Mouse (Mus musculus): ENCODE measurements at regions not wholly inside any gene's neighbourhood (a gene's known extent, or its start where the extent isn't known, plus 50 kb on each side); places are given as distances from the start of the nearest gene placed in this dataset.

DNA sequence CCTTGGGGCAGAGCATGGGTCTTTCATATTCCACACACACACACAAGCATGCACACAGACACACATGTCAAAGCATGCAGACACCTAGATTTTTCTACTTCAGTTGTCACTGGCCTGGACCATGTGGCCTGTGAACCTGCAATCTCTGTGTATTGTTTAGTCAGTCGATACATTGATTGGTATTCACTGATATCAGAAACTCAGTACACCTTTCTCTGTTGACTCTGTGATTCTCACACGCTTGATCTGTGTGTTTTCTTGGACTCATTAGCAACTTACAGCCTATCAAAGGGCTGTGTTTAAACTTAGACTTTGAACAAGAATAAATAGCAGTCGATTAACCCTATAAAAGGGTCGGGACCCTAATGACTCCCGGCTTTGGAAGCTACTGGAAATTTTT lies 362.7 kb upstream of the Sall1 start:
- no peak for DNase-seq (ENCODE audit: low read depth)
- TF ChIP-seq CTCF (IDR thresholded peaks at IDR 0.05; ENCODE audit: borderline replicate concordance, extremely low read depth, insufficient read depth, insufficient read length) (no peak), POLR2A (IDR thresholded peaks at IDR 0.05; ENCODE audit: borderline replicate concordance, extremely low read depth, insufficient read depth, insufficient read length, poor library complexity, severe bottlenecking) (no peak)

- no peak for TF ChIP-seq CTCF (IDR thresholded peaks at IDR 0.05; ENCODE audit: borderline replicate concordance, extremely low read depth, insufficient read depth, insufficient read length)
- DNase-seq (ENCODE audit: low read depth), result no peak
Observed at GRCm38 (mm10) chr8:89404287-89404686, 360.3 kb upstream of the Sall1 start.

GRCm38 (mm10) chr8:89396673-89397072 lies 352.7 kb upstream of the Sall1 start:
- no peak for DNase-seq (ENCODE audit: low read depth)
- TF ChIP-seq CTCF (IDR thresholded peaks at IDR 0.05; ENCODE audit: borderline replicate concordance, extremely low read depth, insufficient read depth, insufficient read length), result no peak
- no peak for TF ChIP-seq POLR2A (IDR thresholded peaks at IDR 0.05; ENCODE audit: borderline replicate concordance, extremely low read depth, insufficient read depth, insufficient read length, poor library complexity, severe bottlenecking)

DNA sequence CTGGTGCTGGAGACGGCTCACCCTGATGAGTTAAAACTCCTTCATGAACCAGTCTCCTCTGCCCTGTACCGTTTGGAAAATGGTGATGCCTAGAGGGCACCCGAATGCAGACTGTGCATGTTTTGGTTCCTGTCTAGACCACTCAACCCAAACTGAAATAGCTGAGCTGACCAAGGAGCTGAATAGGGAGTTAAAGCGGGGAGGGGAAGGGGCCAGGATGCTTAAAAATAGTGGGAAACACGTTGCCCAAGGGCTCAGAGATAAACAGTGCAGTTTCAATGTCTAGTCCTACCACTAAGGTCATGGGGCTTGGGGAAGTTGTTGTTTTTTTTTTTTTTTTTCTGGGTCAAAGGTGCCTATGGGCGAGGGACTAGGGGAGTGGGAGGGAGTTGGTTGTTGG lies 348.8 kb upstream of the Sall1 start:
- no peak for DNase-seq (ENCODE audit: low read depth)
- no peak for TF ChIP-seq POLR2A (IDR thresholded peaks at IDR 0.05; ENCODE audit: borderline replicate concordance, extremely low read depth, insufficient read depth, insufficient read length, poor library complexity, severe bottlenecking)
- no peak for TF ChIP-seq CTCF (IDR thresholded peaks at IDR 0.05; ENCODE audit: borderline replicate concordance, extremely low read depth, insufficient read depth, insufficient read length)

- no peak for DNase-seq (ENCODE audit: low read depth)
- TF ChIP-seq CTCF (IDR thresholded peaks at IDR 0.05; ENCODE audit: borderline replicate concordance, extremely low read depth, insufficient read depth, insufficient read length) (no peak), POLR2A (IDR thresholded peaks at IDR 0.05; ENCODE audit: borderline replicate concordance, extremely low read depth, insufficient read depth, insufficient read length, poor library complexity, severe bottlenecking) (no peak)
Observed at GRCm38 (mm10) chr8:89388761-89389160, 344.8 kb upstream of the Sall1 start.

DNA sequence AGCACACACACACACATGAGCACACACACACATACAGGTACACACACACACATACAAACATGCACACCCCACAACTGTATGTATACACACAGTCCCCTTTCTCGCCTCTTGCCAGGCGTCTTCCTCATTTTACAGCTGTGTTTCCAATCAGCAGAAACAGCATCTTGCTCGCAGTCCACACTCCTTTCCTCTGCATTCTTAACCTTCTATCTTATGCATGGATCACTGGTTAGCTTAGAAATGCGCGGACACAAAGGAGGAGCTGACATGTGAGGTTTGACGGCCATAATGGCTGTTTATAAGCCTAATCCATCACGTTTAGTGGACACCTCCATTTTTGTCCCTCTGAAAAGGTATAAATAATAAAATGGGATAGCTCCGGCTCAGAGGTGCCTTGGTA lies 343.3 kb upstream of the Sall1 start:
- TF ChIP-seq POLR2A (IDR thresholded peaks at IDR 0.05; ENCODE audit: borderline replicate concordance, extremely low read depth, insufficient read depth, insufficient read length, poor library complexity, severe bottlenecking) (no peak), CTCF (IDR thresholded peaks at IDR 0.05; ENCODE audit: borderline replicate concordance, extremely low read depth, insufficient read depth, insufficient read length) (no peak)
- peak; percentile 53 for DNase-seq (ENCODE audit: low read depth)

DNA sequence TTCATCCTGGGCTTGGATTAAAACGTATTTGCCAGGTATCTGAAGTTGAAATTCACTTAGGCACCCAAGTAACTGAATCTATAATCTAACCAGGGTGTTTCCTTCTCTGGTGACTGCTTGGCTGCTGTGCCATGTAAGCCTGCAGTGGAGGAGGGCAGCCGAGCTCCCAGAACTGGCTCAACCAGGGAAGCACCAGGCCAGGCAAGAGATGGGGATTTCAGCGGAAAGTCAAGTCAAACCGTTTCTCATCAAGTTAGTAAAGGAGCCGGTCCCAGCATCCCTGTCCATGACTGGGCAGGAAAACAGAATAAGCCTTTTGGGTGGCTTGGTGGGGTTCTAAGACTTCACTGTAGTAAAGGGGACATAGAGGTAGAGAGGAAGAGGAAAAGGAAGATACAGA lies 341.1 kb upstream of the Sall1 start:
- TF ChIP-seq CTCF (IDR thresholded peaks at IDR 0.05; ENCODE audit: borderline replicate concordance, extremely low read depth, insufficient read depth, insufficient read length) (no peak), POLR2A (IDR thresholded peaks at IDR 0.05; ENCODE audit: borderline replicate concordance, extremely low read depth, insufficient read depth, insufficient read length, poor library complexity, severe bottlenecking) (no peak)
- no peak for DNase-seq (ENCODE audit: low read depth)

- DNase-seq (ENCODE audit: low read depth), result no peak
- TF ChIP-seq POLR2A (IDR thresholded peaks at IDR 0.05; ENCODE audit: borderline replicate concordance, extremely low read depth, insufficient read depth, insufficient read length, poor library complexity, severe bottlenecking) (no peak), CTCF (IDR thresholded peaks at IDR 0.05; ENCODE audit: borderline replicate concordance, extremely low read depth, insufficient read depth, insufficient read length) (no peak)
Observed at GRCm38 (mm10) chr8:89383781-89384180, 339.8 kb upstream of the Sall1 start.

GRCm38 (mm10) chr8:89382538-89383380 lies 338.8 kb upstream of the Sall1 start:
- DNase-seq (ENCODE audit: low read depth), result no peak
- TF ChIP-seq POLR2A (IDR thresholded peaks at IDR 0.05; ENCODE audit: borderline replicate concordance, extremely low read depth, insufficient read depth, insufficient read length, poor library complexity, severe bottlenecking) (no peak), CTCF (IDR thresholded peaks at IDR 0.05; ENCODE audit: borderline replicate concordance, extremely low read depth, insufficient read depth, insufficient read length) (no peak)

DNA sequence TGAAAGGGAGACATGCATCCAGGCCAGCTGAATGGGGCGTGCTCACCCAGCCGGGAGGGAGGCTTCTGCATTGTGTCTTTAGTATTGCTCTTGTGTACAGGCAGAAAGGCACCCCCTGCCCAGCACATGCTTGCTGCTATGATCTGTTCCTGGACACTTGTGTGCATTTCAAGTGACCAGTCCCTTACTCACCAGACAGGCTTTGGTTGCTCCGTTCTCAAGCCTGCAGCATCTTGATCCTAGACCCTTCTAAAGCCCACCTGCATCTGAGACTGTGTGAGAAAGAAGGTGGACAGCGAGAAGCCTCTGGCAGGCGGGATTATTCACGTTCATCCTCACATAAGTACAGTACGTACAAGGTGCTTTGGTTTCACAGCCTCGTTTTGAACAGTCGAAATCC lies 336.5 kb upstream of the Sall1 start:
- DNase-seq (ENCODE audit: low read depth), result no peak
- TF ChIP-seq CTCF (IDR thresholded peaks at IDR 0.05; ENCODE audit: borderline replicate concordance, extremely low read depth, insufficient read depth, insufficient read length) (no peak), POLR2A (IDR thresholded peaks at IDR 0.05; ENCODE audit: borderline replicate concordance, extremely low read depth, insufficient read depth, insufficient read length, poor library complexity, severe bottlenecking) (no peak)

DNA sequence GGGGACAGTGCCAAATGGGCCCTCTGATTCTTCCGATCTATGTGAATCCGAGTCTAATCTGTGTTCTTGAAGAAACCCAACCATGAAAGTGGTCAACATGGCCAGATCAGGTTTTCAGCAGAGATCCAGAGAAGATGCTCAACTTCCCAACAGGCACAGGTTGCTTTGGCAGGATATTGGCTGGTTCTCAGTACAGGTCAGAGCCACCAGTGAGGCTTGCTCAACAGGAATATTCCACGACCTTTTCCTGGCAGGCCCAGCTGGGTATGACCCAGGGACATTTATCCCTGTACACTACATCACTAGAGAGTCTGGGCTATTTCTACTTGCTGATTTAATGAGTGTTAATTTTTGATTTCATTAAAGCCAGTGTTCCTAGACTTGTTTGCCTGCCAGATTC lies 328.8 kb upstream of the Sall1 start:
- DNase-seq (ENCODE audit: low read depth), result no peak
- TF ChIP-seq CTCF (IDR thresholded peaks at IDR 0.05; ENCODE audit: borderline replicate concordance, extremely low read depth, insufficient read depth, insufficient read length), result no peak
- TF ChIP-seq POLR2A (IDR thresholded peaks at IDR 0.05; ENCODE audit: borderline replicate concordance, extremely low read depth, insufficient read depth, insufficient read length, poor library complexity, severe bottlenecking), result no peak

DNA sequence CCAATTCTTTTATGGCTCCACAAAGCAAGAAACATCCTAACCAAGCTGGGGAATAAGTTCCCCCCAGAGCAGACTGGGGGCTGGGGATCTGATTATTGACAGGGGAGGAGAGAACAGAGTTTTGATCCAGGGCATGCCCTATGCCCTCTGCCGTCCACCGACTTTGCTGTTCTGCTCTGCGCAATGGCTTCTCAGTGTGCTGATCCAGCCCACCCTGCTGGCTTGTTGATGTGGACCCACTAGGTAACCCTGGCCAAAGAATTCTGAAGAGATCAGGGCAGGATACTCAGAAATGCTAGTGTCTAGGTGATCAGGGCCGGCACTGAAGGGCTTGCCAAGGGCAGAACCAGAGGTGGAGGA lies 327.8 kb upstream of the Sall1 start:
- TF ChIP-seq POLR2A (IDR thresholded peaks at IDR 0.05; ENCODE audit: borderline replicate concordance, extremely low read depth, insufficient read depth, insufficient read length, poor library complexity, severe bottlenecking) (no peak), CTCF (IDR thresholded peaks at IDR 0.05; ENCODE audit: borderline replicate concordance, extremely low read depth, insufficient read depth, insufficient read length) (no peak)
- DNase-seq (ENCODE audit: low read depth), result no peak
